Comparison of ENCODE assay signal across 8 mouse cellular contexts in the genomic region with DNA sequence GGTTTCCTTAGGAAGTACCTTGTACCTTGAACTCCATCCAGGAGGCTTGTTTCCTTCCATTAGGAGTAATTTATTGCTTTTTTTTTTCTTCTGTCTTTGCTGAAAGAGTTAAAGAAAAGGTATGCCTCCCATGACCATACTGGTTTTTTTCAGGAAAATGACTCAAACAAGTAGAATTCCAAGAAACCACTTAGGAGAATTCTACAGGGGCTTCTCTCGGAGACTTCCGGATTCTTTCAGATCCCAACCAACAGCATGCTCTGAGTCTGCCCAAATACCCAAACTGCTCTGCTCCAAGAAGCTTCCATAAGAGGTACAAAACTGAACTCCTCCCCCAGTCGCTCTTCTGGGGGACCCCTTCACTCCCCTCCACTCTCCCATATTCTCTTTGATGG. TPM values are rescaled to one million over a fixed set of nuclear protein-coding genes. Genes with fewer than 3 reads are reported as not detected.
DNase-seq lines count a peak whose midpoint lies in the region; ATAC-seq lines count a peak whose summit lies in the region.

No protein-coding gene starts in this region.

- no peaks in the 10 kb centered on the region for H3K27me3 ChIP-seq in heart, embryonic 13.5 days (replicated peaks)
- H3K27me3 ChIP-seq in hindbrain, embryonic 11.5 days (ENCODE audit: control insufficient read depth, insufficient read depth, low read length) = no peaks in the 10 kb centered on the region
- H3K27me3 ChIP-seq in midbrain, embryonic 12.5 days = peaks cover 4% of the 10 kb centered on the region; the same call in 1 of the 2 replicates

- no peak for ATAC-seq in heart, embryonic 13.5 days (ENCODE audit: extremely low read depth, insufficient number of reproducible peaks, low FRiP score, low TSS enrichment)
- ATAC-seq in hindbrain, embryonic 11.5 days (ENCODE audit: low FRiP score) = no peak
- no peak for ATAC-seq in midbrain, embryonic 12.5 days (ENCODE audit: low FRiP score, low read depth)
- no peak for ATAC-seq in inflammation-experienced regulatory T-cells, adult 6 months

- WGBS in heart, embryonic 13.5 days = 60% methylated on average over 3 of the region's 3 CpGs
- WGBS in hindbrain, embryonic 11.5 days = 76% methylated on average over 3 of the region's 3 CpGs
- 80% methylated on average over 3 of the region's 3 CpGs for WGBS in midbrain, embryonic 12.5 days

- H3K4me1 ChIP-seq in heart, embryonic 13.5 days = peaks cover 41% of the 10 kb centered on the region
- 0 out of 2 replicates have a peak, but pooled peaks cover 6% of the 10 kb centered on the region for H3K4me1 ChIP-seq in hindbrain, embryonic 11.5 days (replicated peaks; ENCODE audit: control insufficient read depth, insufficient read depth, low read length)
- peaks cover 24% of the 10 kb centered on the region for H3K4me1 ChIP-seq in midbrain, embryonic 12.5 days

- H3K9ac ChIP-seq in heart, embryonic 13.5 days = peak overlapping the region; percentile 96
- peak overlapping the region; percentile 95; the same call in 1 of the 2 replicates for H3K9ac ChIP-seq in hindbrain, embryonic 11.5 days (ENCODE audit: low read depth, low read length)
- H3K9ac ChIP-seq in midbrain, embryonic 12.5 days (replicated peaks) = 0 out of 2 replicates have a peak overlapping the region, but pooled peaks have one; percentile 83

- H3K9me3 ChIP-seq in heart, embryonic 13.5 days = no peaks in the 10 kb centered on the region
- no peaks in the 10 kb centered on the region for H3K9me3 ChIP-seq in hindbrain, embryonic 11.5 days (ENCODE audit: control insufficient read depth, low read length)
- no peaks in the 10 kb centered on the region for H3K9me3 ChIP-seq in midbrain, embryonic 12.5 days

- H3K4me3 ChIP-seq in heart, embryonic 13.5 days = peak overlapping the region; percentile 69
- no peak overlapping the region for H3K4me3 ChIP-seq in hindbrain, embryonic 11.5 days (ENCODE audit: low read depth, low read length)
- H3K4me3 ChIP-seq in midbrain, embryonic 12.5 days = peak overlapping the region; percentile 61; the same call in 1 of the 2 replicates

- H3K27ac ChIP-seq in heart, embryonic 13.5 days (replicated peaks) = peak overlapping the region; percentile 96
- H3K27ac ChIP-seq in hindbrain, embryonic 11.5 days (ENCODE audit: low read depth, low read length) = no peak overlapping the region
- no peak overlapping the region; the same call in 1 of the 2 replicates for H3K27ac ChIP-seq in midbrain, embryonic 12.5 days (replicated peaks)

- peak overlapping the region; percentile 89 for H3K4me2 ChIP-seq in heart, embryonic 13.5 days
- peak overlapping the region; percentile 81 for H3K4me2 ChIP-seq in hindbrain, embryonic 11.5 days (replicated peaks; ENCODE audit: low read depth, low read length)
- peak overlapping the region; percentile 77 for H3K4me2 ChIP-seq in midbrain, embryonic 12.5 days (replicated peaks)

- no peak for DNase-seq in heart, postnatal 4 days
- peak; percentile 14 for DNase-seq in Muller cell, postnatal 12 days (ENCODE audit: inconsistent ontology term)
- no peak for DNase-seq in hindbrain, embryonic 11.5 days (ENCODE audit: low spot score)
- no peak for DNase-seq in adipocyte (ENCODE audit: low spot score)
- DNase-seq in gastrocnemius, postnatal 10 days = no peak

- peaks cover 9% of the 10 kb centered on the region; the same call in 1 of the 2 replicates for H3K36me3 ChIP-seq in heart, embryonic 13.5 days
- no peaks in the 10 kb centered on the region for H3K36me3 ChIP-seq in hindbrain, embryonic 11.5 days (ENCODE audit: control insufficient read depth, insufficient read depth, low read length)
- no peaks in the 10 kb centered on the region for H3K36me3 ChIP-seq in midbrain, embryonic 12.5 days

RNA-seq across cellular contexts. Expression of a gene that starts 1.0 kb away (rescaled TPM):
- 99.8 and 100 TPM in 2 replicates for polyA plus RNA-seq in heart, embryonic 13.5 days (2015; fragmentation: Nextera tagmentation; extraction: Ambion mirVana)
- total RNA-seq in heart, postnatal 4 days (2021) = 10 to 100 TPM; 85.6 to 87.5 TPM
- polyA plus RNA-seq in hindbrain, embryonic 11.5 days (2014; fragmentation: Nextera tagmentation; extraction: Ambion mirVana) = 118 and 138 TPM in 2 replicates
- 102 and 106 TPM in 2 replicates for polyA plus RNA-seq in midbrain, embryonic 12.5 days (2016; fragmentation: Nextera tagmentation; extraction: Ambion mirVana)
- polyA plus RNA-seq in inflammation-experienced regulatory T-cells, adult 6 months (2017; shearing (Covaris generic)) = 10 to 100 TPM; 12.5 to 20.2 (median 18.8) TPM
- 10 to 100 TPM; 19.7 to 24.4 TPM for total RNA-seq in gastrocnemius, postnatal 10 days (2021)

RNA-seq across cellular contexts. Expression of a gene that starts 17.5 kb away (rescaled TPM):
- polyA plus RNA-seq in heart, embryonic 13.5 days (2015; fragmentation: Nextera tagmentation; extraction: Ambion mirVana) = 0.41 TPM in 1 of 2 replicates, not detected in the other
- not detected for total RNA-seq in heart, postnatal 4 days (2021)
- polyA plus RNA-seq in hindbrain, embryonic 11.5 days (2014; fragmentation: Nextera tagmentation; extraction: Ambion mirVana) = not detected in 2 replicates
- polyA plus RNA-seq in midbrain, embryonic 12.5 days (2016; fragmentation: Nextera tagmentation; extraction: Ambion mirVana) = not detected in 2 replicates
- polyA plus RNA-seq in inflammation-experienced regulatory T-cells, adult 6 months (2017; shearing (Covaris generic)) = not detected
- not detected for total RNA-seq in gastrocnemius, postnatal 10 days (2021)

RNA-seq across cellular contexts. Expression of a gene that starts 39.0 kb away (rescaled TPM):
- polyA plus RNA-seq in heart, embryonic 13.5 days (2015; fragmentation: Nextera tagmentation; extraction: Ambion mirVana) = 0.11 TPM in 1 of 2 replicates, not detected in the other
- total RNA-seq in heart, postnatal 4 days (2021) = under 1 TPM; 0.24 to 0.54 TPM
- 0.12 TPM in 1 of 2 replicates, not detected in the other for polyA plus RNA-seq in hindbrain, embryonic 11.5 days (2014; fragmentation: Nextera tagmentation; extraction: Ambion mirVana)
- 0.10 TPM in 1 of 2 replicates, not detected in the other for polyA plus RNA-seq in midbrain, embryonic 12.5 days (2016; fragmentation: Nextera tagmentation; extraction: Ambion mirVana)
- not detected for polyA plus RNA-seq in inflammation-experienced regulatory T-cells, adult 6 months (2017; shearing (Covaris generic))
- under 1 TPM in 1 of 2 experiments, not detected in 1; 0.21 TPM for total RNA-seq in gastrocnemius, postnatal 10 days (2021)
